Mouse (Mus musculus): ENCODE data around the gene Nmnat1. TPM values are rescaled to one million over a fixed set of nuclear protein-coding genes. Genes with fewer than 3 reads are reported as not detected.

The Nmnat1 gene
- 4.8 TPM for polyA plus RNA-seq (2014; fragmentation: Illumina TruSeq; extraction: RNeasy Lipid Tissue Mini Kit (QIAGEN cat#74804); ENCODE audit: low read depth, low replicate concordance)

GRCm38 (mm10) chr4:149485053-149485824, at the start of gene Nmnat1, which contains the start of gene Lzic:
Gene Nmnat1, minus strand, starts transcription at chr4:149485202.
Gene Lzic, plus strand, starts transcription at chr4:149485229.

GRCm38 (mm10) chr4:149517868-149518340, 32.9 kb upstream of the Nmnat1 start, which contains the start of gene Ctnnbip1:
Gene Ctnnbip1, plus strand, starts transcription at chr4:149518236.

GRCm38 (mm10) chr4:149477078-149477477, 7.9 kb downstream of the Nmnat1 start, which contains the start of gene Tmem274:
Gene Tmem274, plus strand, starts transcription at chr4:149477378.

GRCm38 (mm10) chr4:149454879-149455278, 30.1 kb downstream of the Nmnat1 start, which contains the start of gene Rbp7:
Gene Rbp7, minus strand, starts transcription at chr4:149454978.

GRCm38 (mm10) chr4:149426325-149427199, 58.4 kb downstream of the Nmnat1 start, which contains the start of gene Ube4b:
Gene Ube4b, minus strand, starts transcription at chr4:149426749.

Other genes with a start within 250 kb of the Nmnat1 start
- 50.4 TPM for gene Kif1b, start 177.5 kb downstream of the Nmnat1 start, polyA plus RNA-seq (2014; fragmentation: Illumina TruSeq; extraction: RNeasy Lipid Tissue Mini Kit (QIAGEN cat#74804); ENCODE audit: low read depth, low replicate concordance)
- gene Ube4b, start 58.5 kb downstream of the Nmnat1 start, polyA plus RNA-seq (2014; fragmentation: Illumina TruSeq; extraction: RNeasy Lipid Tissue Mini Kit (QIAGEN cat#74804); ENCODE audit: low read depth, low replicate concordance) = 14.0 TPM
- not detected for gene Rbp7, start 30.2 kb downstream of the Nmnat1 start, polyA plus RNA-seq (2014; fragmentation: Illumina TruSeq; extraction: RNeasy Lipid Tissue Mini Kit (QIAGEN cat#74804); ENCODE audit: low read depth, low replicate concordance)
- not detected for gene Tmem274, start 7.8 kb downstream of the Nmnat1 start, polyA plus RNA-seq (2014; fragmentation: Illumina TruSeq; extraction: RNeasy Lipid Tissue Mini Kit (QIAGEN cat#74804); ENCODE audit: low read depth, low replicate concordance)
- 5.9 TPM for gene Lzic, start within 50 bp of the Nmnat1 start, polyA plus RNA-seq (2014; fragmentation: Illumina TruSeq; extraction: RNeasy Lipid Tissue Mini Kit (QIAGEN cat#74804); ENCODE audit: low read depth, low replicate concordance)
- 4.2 TPM for gene Ctnnbip1, start 33.0 kb upstream of the Nmnat1 start, polyA plus RNA-seq (2014; fragmentation: Illumina TruSeq; extraction: RNeasy Lipid Tissue Mini Kit (QIAGEN cat#74804); ENCODE audit: low read depth, low replicate concordance)
- 0.40 TPM for gene Clstn1, start 101.3 kb upstream of the Nmnat1 start, polyA plus RNA-seq (2014; fragmentation: Illumina TruSeq; extraction: RNeasy Lipid Tissue Mini Kit (QIAGEN cat#74804); ENCODE audit: low read depth, low replicate concordance)
- 0.32 TPM for gene Pik3cd, start 217.4 kb upstream of the Nmnat1 start, polyA plus RNA-seq (2014; fragmentation: Illumina TruSeq; extraction: RNeasy Lipid Tissue Mini Kit (QIAGEN cat#74804); ENCODE audit: low read depth, low replicate concordance)

Measured in liver, adult 10 weeks (tissue).